24 mouse cellular contexts compared by ENCODE assay signal in the genomic region with DNA sequence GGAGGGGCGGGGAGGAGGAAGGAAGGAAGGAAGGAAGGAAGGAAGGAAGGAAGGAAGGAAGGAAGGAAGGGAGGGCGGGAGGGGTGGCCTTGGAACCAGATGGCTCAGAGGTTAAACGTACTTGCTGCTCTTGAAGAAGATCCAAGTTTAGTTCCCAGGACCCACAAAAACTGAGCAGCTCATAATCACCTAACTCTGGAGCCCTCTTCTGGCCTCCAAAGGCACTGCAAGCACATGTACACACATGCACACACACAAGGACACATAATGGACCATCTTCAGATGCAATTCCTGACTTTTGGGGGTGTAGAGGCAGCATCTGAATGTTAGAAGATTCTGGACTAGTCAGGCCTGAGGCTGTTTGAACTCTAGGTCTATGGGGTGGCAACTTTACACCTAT. TPM values are rescaled to one million over a fixed set of nuclear protein-coding genes. Genes with fewer than 3 reads are reported as not detected.
DNase-seq lines count a peak whose midpoint lies in the region; ATAC-seq and TF ChIP-seq lines count a peak whose summit lies in the region.
"Had no signal": no experiment of that assay in that cellular context is flagged by ENCODE, and none has a peak within 500 bp of the region (broad histone marks: within the 10 kb centered on the region; RNA-seq: fewer than 3 reads in every experiment).

No protein-coding gene starts in this region.

- TF ChIP-seq POLR2A in thymus, adult 2 months (IDR thresholded peaks at IDR 0.05; ENCODE audit: control insufficient read depth, extremely low read depth, insufficient read depth, low read length, poor library complexity), result no peak

- H3K4me3 ChIP-seq in intestine, postnatal 0 days (ENCODE audit: low read depth, low read length), result no peak overlapping the region
- H3K4me3 ChIP-seq in intestine, embryonic 15.5 days (replicated peaks), result no peak overlapping the region
- H3K4me3 ChIP-seq in lung, postnatal 0 days (ENCODE audit: low read depth, low read length), result no peak overlapping the region
- no peak overlapping the region for H3K4me3 ChIP-seq in G1E (ENCODE audit: low read depth, low read length)
- H3K4me3 ChIP-seq in embryonic facial prominence, embryonic 10.5 days, result no peak overlapping the region
- H3K4me3 ChIP-seq in thymus, adult 2 months (ENCODE audit: control insufficient read depth, insufficient read depth, low read length), result no peak overlapping the region
- H3K4me3 ChIP-seq: heart, embryonic 12.5 days; kidney, embryonic 15.5 days; limb, embryonic 12.5 days had no signal

- peaks cover 17% of the 10 kb centered on the region for H3K36me3 ChIP-seq in intestine, postnatal 0 days (ENCODE audit: control insufficient read depth, insufficient read depth)
- H3K36me3 ChIP-seq in intestine, embryonic 15.5 days, result peaks cover 16% of the 10 kb centered on the region
- no peaks in the 10 kb centered on the region for H3K36me3 ChIP-seq in lung, postnatal 0 days (ENCODE audit: insufficient read depth, low read length)
- H3K36me3 ChIP-seq in G1E (replicated peaks), result peaks cover 28% of the 10 kb centered on the region
- H3K36me3 ChIP-seq in embryonic facial prominence, embryonic 10.5 days (replicated peaks), result peaks cover 55% of the 10 kb centered on the region
- H3K36me3 ChIP-seq in thymus, adult 2 months (ENCODE audit: control insufficient read depth, insufficient read depth, low read length), result no peaks in the 10 kb centered on the region; the same call in 1 of the 2 replicates

- H3K9ac ChIP-seq in intestine, postnatal 0 days (ENCODE audit: low read depth, low read length), result no peak overlapping the region
- no peak overlapping the region for H3K9ac ChIP-seq in intestine, embryonic 15.5 days
- no peak overlapping the region for H3K9ac ChIP-seq in lung, postnatal 0 days (replicated peaks; ENCODE audit: low read depth)
- H3K9ac ChIP-seq: heart, embryonic 12.5 days; kidney, embryonic 15.5 days; limb, embryonic 12.5 days had no signal

- no peak for ATAC-seq in intestine, postnatal 0 days
- ATAC-seq in intestine, embryonic 15.5 days, result no peak
- no peak for ATAC-seq in lung, postnatal 0 days
- ATAC-seq in G1E (ENCODE audit: extremely low read depth, insufficient number of reproducible peaks, low FRiP score, poor library complexity, severe bottlenecking), result no peak
- ATAC-seq: activated CD4-positive, CD25-positive, alpha-beta regulatory T cell, adult 4 months; forebrain, embryonic 14.5 days; inflammation-experienced regulatory T-cells, adult 6 months had no signal

- 88% methylated on average over 2 of the region's 3 CpGs for WGBS in intestine, postnatal 0 days
- 73% methylated on average over 3 of the region's 3 CpGs for WGBS in intestine, embryonic 15.5 days
- WGBS in lung, postnatal 0 days, result 81% methylated on average over 2 of the region's 3 CpGs
- 88% methylated on average over 2 of the region's 3 CpGs for WGBS in embryonic facial prominence, embryonic 10.5 days
- 100% methylated on average over 2 of the region's 3 CpGs for WGBS in thymus, adult 2 months

- H3K27ac ChIP-seq in intestine, postnatal 0 days (ENCODE audit: low read depth, low read length), result no peak overlapping the region
- no peak overlapping the region for H3K27ac ChIP-seq in intestine, embryonic 15.5 days
- H3K27ac ChIP-seq in lung, postnatal 0 days (ENCODE audit: low read length), result no peak overlapping the region
- no peak overlapping the region for H3K27ac ChIP-seq in embryonic facial prominence, embryonic 10.5 days (replicated peaks)
- no peak overlapping the region for H3K27ac ChIP-seq in thymus, adult 2 months (ENCODE audit: control insufficient read depth, insufficient read depth, low read length)
- H3K27ac ChIP-seq: kidney, embryonic 15.5 days; limb, embryonic 12.5 days had no signal

- no peaks in the 10 kb centered on the region for H3K4me1 ChIP-seq in intestine, postnatal 0 days (replicated peaks; ENCODE audit: control insufficient read depth, insufficient read depth, low read length)
- H3K4me1 ChIP-seq in intestine, embryonic 15.5 days (replicated peaks), result 0 out of 2 replicates have a peak, but pooled peaks cover 3% of the 10 kb centered on the region
- no peaks in the 10 kb centered on the region for H3K4me1 ChIP-seq in lung, postnatal 0 days (ENCODE audit: insufficient read depth, low read depth, low read length)
- peaks cover 7% of the 10 kb centered on the region for H3K4me1 ChIP-seq in G1E (ENCODE audit: insufficient read depth, low read depth, low read length)
- H3K4me1 ChIP-seq in embryonic facial prominence, embryonic 10.5 days, result no peaks in the 10 kb centered on the region
- peaks cover 16% of the 10 kb centered on the region for H3K4me1 ChIP-seq in thymus, adult 2 months (replicated peaks; ENCODE audit: control insufficient read depth, insufficient read depth, low read length)
- H3K4me1 ChIP-seq: limb, embryonic 12.5 days had no signal

- TF ChIP-seq CTCF in intestine, postnatal 0 days (IDR thresholded peaks at IDR 0.05; ENCODE audit: low read depth), result peak; percentile 26; the same call in 1 of the 2 replicates
- peak; percentile 42 for TF ChIP-seq CTCF in lung, postnatal 0 days (IDR thresholded peaks at IDR 0.05)
- TF ChIP-seq CTCF in G1E (IDR thresholded peaks at IDR 0.05; ENCODE audit: low read depth, low read length), result peak; percentile 2; the same call in 1 of the 2 replicates
- TF ChIP-seq CTCF in thymus, adult 2 months (IDR thresholded peaks at IDR 0.05; ENCODE audit: borderline replicate concordance, control insufficient read depth, extremely low read depth, insufficient read depth, low read length, poor library complexity), result no peak

- H3K4me2 ChIP-seq in intestine, postnatal 0 days (replicated peaks; ENCODE audit: low read depth), result no peak overlapping the region
- no peak overlapping the region for H3K4me2 ChIP-seq in intestine, embryonic 15.5 days (replicated peaks)
- no peak overlapping the region for H3K4me2 ChIP-seq in lung, postnatal 0 days (replicated peaks; ENCODE audit: low read depth, low read length)
- H3K4me2 ChIP-seq: heart, embryonic 12.5 days; kidney, embryonic 15.5 days; limb, embryonic 12.5 days had no signal

- DNase-seq in lung, postnatal 0 days (ENCODE audit: low spot score), result no peak
- no peak for DNase-seq in lung, postnatal 14 days
- no peak for DNase-seq in G1E (ENCODE audit: low spot score)
- DNase-seq in embryonic facial prominence, embryonic 10.5 days (ENCODE audit: low spot score), result no peak
- no peak for DNase-seq in thymus, adult 2 months
- DNase-seq: adrenal gland, postnatal 14 days; cerebellum, adult 8-10 months; lung, adult 2 months; midbrain, embryonic 14.5 days had no signal

- no peaks in the 10 kb centered on the region for H3K27me3 ChIP-seq in intestine, postnatal 0 days (replicated peaks; ENCODE audit: control insufficient read depth, insufficient read depth, low read length)
- H3K27me3 ChIP-seq in intestine, embryonic 15.5 days (replicated peaks), result no peaks in the 10 kb centered on the region
- H3K27me3 ChIP-seq in lung, postnatal 0 days (replicated peaks; ENCODE audit: insufficient read depth, low read length), result no peaks in the 10 kb centered on the region
- peaks cover 9% of the 10 kb centered on the region; the same call in 1 of the 2 replicates for H3K27me3 ChIP-seq in G1E (ENCODE audit: insufficient read depth, low read length)
- H3K27me3 ChIP-seq in embryonic facial prominence, embryonic 10.5 days (replicated peaks; ENCODE audit: low read depth, poor library complexity, severe bottlenecking), result no peaks in the 10 kb centered on the region
- H3K27me3 ChIP-seq in thymus, adult 2 months (ENCODE audit: control insufficient read depth, insufficient read depth, low read length), result no peaks in the 10 kb centered on the region
- H3K27me3 ChIP-seq: heart, embryonic 12.5 days; kidney, embryonic 15.5 days had no signal

- TF ChIP-seq EP300 in lung, postnatal 0 days (IDR thresholded peaks at IDR 0.05), result no peak

- no peaks in the 10 kb centered on the region for H3K9me3 ChIP-seq in intestine, postnatal 0 days (ENCODE audit: control insufficient read depth)
- no peaks in the 10 kb centered on the region for H3K9me3 ChIP-seq in intestine, embryonic 15.5 days
- no peaks in the 10 kb centered on the region for H3K9me3 ChIP-seq in lung, postnatal 0 days (ENCODE audit: low read length)
- no peaks in the 10 kb centered on the region; the same call in 1 of the 2 replicates for H3K9me3 ChIP-seq in G1E (replicated peaks)
- H3K9me3 ChIP-seq in embryonic facial prominence, embryonic 10.5 days, result peaks cover 6% of the 10 kb centered on the region; the same call in 1 of the 2 replicates
- H3K9me3 ChIP-seq: kidney, embryonic 15.5 days had no signal

RNA-seq across cellular contexts. Expression of a gene that starts 12.8 kb away (rescaled TPM):
- 0.23 and 0.30 TPM in 2 replicates for polyA plus RNA-seq in intestine, postnatal 0 days (2015; fragmentation: Nextera tagmentation; extraction: Ambion mirVana)
- polyA plus RNA-seq in intestine, embryonic 15.5 days (2015; fragmentation: Nextera tagmentation; extraction: Ambion mirVana), result 0.15 and 0.19 TPM in 2 replicates
- polyA plus RNA-seq in lung, postnatal 0 days (2015; fragmentation: Nextera tagmentation; extraction: Ambion mirVana), result 0.15 and 0.23 TPM in 2 replicates
- total RNA-seq in G1E (2014; fragmentation: Nextera tagmentation) (not detected in 2 replicates), G1E (2017) (0.22 TPM in 1 of 2 replicates, not detected in the other)
- polyA plus RNA-seq in G1E (2012), result not detected in 2 replicates
- polyA plus RNA-seq in embryonic facial prominence, embryonic 10.5 days (2016; fragmentation: Nextera tagmentation; extraction: Ambion mirVana), result 0.44 and 0.52 TPM in 2 replicates
- 0.10 and 0.19 TPM in 2 replicates for polyA plus RNA-seq in thymus, adult 2 months (2012; rRNA removed)
- total RNA-seq: hematopoietic stem cell, adult 5-6 weeks; neutrophil, adult 5-6 weeks had no signal
- polyA plus RNA-seq: small intestine, adult 2 months had no signal

RNA-seq across cellular contexts. Expression of a gene that starts 13.8 kb away (rescaled TPM):
- not detected in 2 replicates for polyA plus RNA-seq in intestine, postnatal 0 days (2015; fragmentation: Nextera tagmentation; extraction: Ambion mirVana)
- not detected in 2 replicates for polyA plus RNA-seq in intestine, embryonic 15.5 days (2015; fragmentation: Nextera tagmentation; extraction: Ambion mirVana)
- not detected in 2 replicates for polyA plus RNA-seq in lung, postnatal 0 days (2015; fragmentation: Nextera tagmentation; extraction: Ambion mirVana)
- total RNA-seq in G1E (2014; fragmentation: Nextera tagmentation), result not detected in 2 replicates
- total RNA-seq in G1E (2017), result 0.11 TPM in 1 of 2 replicates, not detected in the other
- not detected in 2 replicates for polyA plus RNA-seq in G1E (2012)
- polyA plus RNA-seq in embryonic facial prominence, embryonic 10.5 days (2016; fragmentation: Nextera tagmentation; extraction: Ambion mirVana), result not detected in 2 replicates
- 0.11 TPM in 1 of 2 replicates, not detected in the other for polyA plus RNA-seq in thymus, adult 2 months (2012; rRNA removed)
- total RNA-seq: hematopoietic stem cell, adult 5-6 weeks; layer of hippocampus, adult 8-10 months; left cerebral cortex, adult 8-10 months; megakaryocyte progenitor cell, adult 5-6 weeks; neutrophil, adult 5-6 weeks had no signal
- polyA plus RNA-seq: forebrain, embryonic 14.5 days; heart, embryonic 12.5 days; inflammation-experienced regulatory T-cells, adult 6 months; kidney, embryonic 15.5 days; limb, embryonic 12.5 days; lung, adult 2 months; midbrain, embryonic 14.5 days; small intestine, adult 2 months; urinary bladder, adult 2 months had no signal

RNA-seq across cellular contexts. Expression of a gene that starts 47.2 kb away (rescaled TPM):
- polyA plus RNA-seq in intestine, postnatal 0 days (2015; fragmentation: Nextera tagmentation; extraction: Ambion mirVana), result 10.5 and 11.9 TPM in 2 replicates
- polyA plus RNA-seq in intestine, embryonic 15.5 days (2015; fragmentation: Nextera tagmentation; extraction: Ambion mirVana), result 39.9 and 40.2 TPM in 2 replicates
- 17.7 TPM in 2 replicates for polyA plus RNA-seq in lung, postnatal 0 days (2015; fragmentation: Nextera tagmentation; extraction: Ambion mirVana)
- total RNA-seq in G1E (2014; fragmentation: Nextera tagmentation) (15.3 and 22.1 TPM in 2 replicates), G1E (2017) (7.6 and 8.2 TPM in 2 replicates)
- 75.9 and 76.1 TPM in 2 replicates for polyA plus RNA-seq in G1E (2012)
- 70.9 and 73.1 TPM in 2 replicates for polyA plus RNA-seq in embryonic facial prominence, embryonic 10.5 days (2016; fragmentation: Nextera tagmentation; extraction: Ambion mirVana)
- polyA plus RNA-seq in thymus, adult 2 months (2012; rRNA removed), result 134 and 135 TPM in 2 replicates

RNA-seq across cellular contexts. Expression of a gene that starts 57.2 kb away (rescaled TPM):
- 1.4 and 1.6 TPM in 2 replicates for polyA plus RNA-seq in intestine, postnatal 0 days (2015; fragmentation: Nextera tagmentation; extraction: Ambion mirVana)
- polyA plus RNA-seq in intestine, embryonic 15.5 days (2015; fragmentation: Nextera tagmentation; extraction: Ambion mirVana), result 3.1 and 4.4 TPM in 2 replicates
- 5.9 and 6.6 TPM in 2 replicates for polyA plus RNA-seq in lung, postnatal 0 days (2015; fragmentation: Nextera tagmentation; extraction: Ambion mirVana)
- 21.4 and 27.9 TPM in 2 replicates for total RNA-seq in G1E (2014; fragmentation: Nextera tagmentation)
- total RNA-seq in G1E (2017), result 3.9 and 4.1 TPM in 2 replicates
- 36.4 and 38.2 TPM in 2 replicates for polyA plus RNA-seq in G1E (2012)
- polyA plus RNA-seq in embryonic facial prominence, embryonic 10.5 days (2016; fragmentation: Nextera tagmentation; extraction: Ambion mirVana), result 4.0 and 5.3 TPM in 2 replicates
- polyA plus RNA-seq in thymus, adult 2 months (2012; rRNA removed), result 31.3 and 44.2 TPM in 2 replicates
